Mouse (Mus musculus): ENCODE results near the gene Tspear.
A peak's percentile ranks its signal among the peaks of the same experiment; 100 is the strongest.

- TF ChIP-seq CTCF (IDR thresholded peaks at IDR 0.05; ENCODE audit: low read depth): peak; percentile 68
- no peak for TF ChIP-seq EP300 (optimal IDR thresholded peaks at IDR 0.05)
Measured at GRCm38 (mm10) chr10:77878985-77879384, 192.6 kb downstream of the Tspear start.

Data from stomach, postnatal 0 days (tissue).